Mouse (Mus musculus): Measurements from ENCODE around the gene Zfp553.

Zfp553 gene

GRCm38 (mm10) chr7:127211014-127211745, 21.7 kb upstream of the Zfp553 start:
- DNase-seq (ENCODE audit: low read depth): peak; percentile 54

DNA sequence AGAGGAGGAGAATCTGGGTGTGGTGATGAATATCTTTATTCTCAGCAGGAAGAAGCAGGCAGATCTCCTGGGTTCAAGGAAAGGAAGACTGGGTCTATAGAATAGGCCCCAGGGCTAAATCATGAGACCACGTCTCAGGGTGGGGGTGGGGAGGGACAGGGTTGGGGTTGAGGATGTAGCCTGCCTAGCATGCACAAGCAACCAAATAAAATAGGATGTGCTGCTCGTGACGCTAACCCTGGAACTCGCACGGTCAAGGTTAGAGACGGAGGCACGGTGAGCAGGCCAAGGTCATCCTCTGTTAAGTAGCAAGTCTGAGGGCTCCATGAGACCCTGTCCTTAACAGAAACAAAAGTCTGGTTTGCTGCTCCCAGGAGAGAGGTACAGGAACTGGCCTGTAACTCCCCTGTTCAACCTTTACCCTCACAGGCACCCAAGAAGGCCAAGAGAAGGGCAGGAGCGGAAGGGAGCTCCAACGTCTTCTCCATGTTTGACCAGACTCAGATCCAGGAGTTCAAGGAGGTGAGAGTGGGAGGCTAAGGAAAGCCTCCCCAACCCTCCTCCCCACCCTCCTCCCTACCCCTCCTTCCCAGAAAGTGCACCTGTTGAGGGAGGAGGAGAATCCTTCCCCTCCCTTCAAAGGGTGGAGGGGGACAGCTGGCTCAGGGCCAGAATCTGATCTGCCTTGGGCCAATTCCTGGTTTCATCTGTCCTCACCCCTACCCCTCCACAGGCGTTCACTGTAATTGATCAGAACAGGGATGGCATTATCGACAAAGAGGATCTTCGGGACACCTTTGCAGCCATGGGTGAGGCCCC, 20.2 kb upstream of the Zfp553 start:
- no peak for DNase-seq (ENCODE audit: low read depth)

- peak; percentile 80 for DNase-seq (ENCODE audit: low read depth)
Measured at GRCm38 (mm10) chr7:127213485-127213884, 19.4 kb upstream of the Zfp553 start.

GRCm38 (mm10) chr7:127213930-127214329, 18.9 kb upstream of the Zfp553 start:
- DNase-seq (ENCODE audit: low read depth): no peak

- DNase-seq (ENCODE audit: low read depth): no peak
Measured at GRCm38 (mm10) chr7:127214521-127214920, 18.3 kb upstream of the Zfp553 start.

GRCm38 (mm10) chr7:127214981-127215871, 17.6 kb upstream of the Zfp553 start:
- DNase-seq (ENCODE audit: low read depth): peak; percentile 91

DNA sequence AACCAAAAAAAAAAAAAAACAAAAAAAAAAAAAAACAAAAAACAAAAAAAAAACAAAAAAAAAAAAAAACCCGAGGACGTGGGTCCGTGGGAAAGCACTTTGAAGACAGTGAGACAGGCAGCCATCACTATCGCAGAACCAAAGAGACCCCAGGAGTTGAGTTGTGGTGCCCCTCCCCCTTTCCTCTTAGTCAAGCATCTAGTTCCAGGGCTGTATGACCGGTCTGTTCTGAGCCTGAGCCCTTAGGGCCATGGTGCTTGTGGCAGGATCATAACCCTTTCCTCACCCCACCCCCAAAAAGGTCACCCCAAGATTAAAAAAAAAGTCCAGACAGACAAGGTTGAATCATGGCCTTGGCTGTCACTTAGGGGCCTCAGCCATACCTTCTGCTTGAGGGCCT, 16.6 kb upstream of the Zfp553 start:
- peak; percentile 45 for DNase-seq (ENCODE audit: low read depth)

GRCm38 (mm10) chr7:127217475-127217874, 15.4 kb upstream of the Zfp553 start:
- no peak for DNase-seq (ENCODE audit: low read depth)

- DNase-seq (ENCODE audit: low read depth): peak; percentile 86
Measured at GRCm38 (mm10) chr7:127217901-127218642, 14.8 kb upstream of the Zfp553 start.

DNA sequence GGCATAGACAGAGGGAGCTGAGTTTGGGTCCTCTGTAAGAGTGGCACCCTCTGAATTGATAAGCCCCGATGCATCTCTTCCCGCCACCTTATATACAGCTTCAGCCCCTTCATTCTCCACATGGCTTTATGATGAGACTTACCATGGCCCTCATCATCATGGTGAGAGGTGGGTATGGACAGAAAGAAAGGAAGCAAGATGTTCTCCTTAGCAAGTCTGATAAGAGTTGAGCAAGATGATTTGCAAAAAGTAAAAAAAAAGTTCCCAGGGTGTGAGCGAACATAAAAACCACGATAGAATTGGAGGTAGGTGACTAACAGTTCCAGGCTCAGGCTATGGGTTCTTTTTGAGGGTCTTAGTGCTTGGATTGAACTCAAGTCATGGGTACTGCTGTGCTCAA, 14.2 kb upstream of the Zfp553 start:
- no peak for DNase-seq (ENCODE audit: low read depth)

DNA sequence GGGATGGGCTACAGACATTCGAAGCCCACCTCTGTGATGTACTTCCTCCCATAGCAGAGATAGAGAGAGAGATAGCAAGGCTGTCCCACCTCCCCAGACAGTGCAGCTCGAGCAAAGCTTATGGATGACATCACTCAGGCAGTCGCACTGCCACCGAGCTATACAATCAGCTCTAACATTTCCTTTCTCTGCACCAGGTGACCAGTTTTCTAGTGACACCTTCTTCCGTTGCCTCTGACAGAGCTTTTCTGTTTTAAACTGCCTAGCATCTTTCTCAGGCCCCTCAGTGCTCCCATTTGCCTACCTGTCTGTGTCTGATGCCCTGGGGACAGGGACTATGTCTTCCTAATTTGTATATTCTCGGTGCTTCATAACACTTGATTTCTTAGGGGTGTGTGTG, 12.4 kb upstream of the Zfp553 start:
- peak; percentile 76 for DNase-seq (ENCODE audit: low read depth)

- no peak for DNase-seq (ENCODE audit: low read depth)
Measured at GRCm38 (mm10) chr7:127223106-127223505, 9.8 kb upstream of the Zfp553 start.

DNA sequence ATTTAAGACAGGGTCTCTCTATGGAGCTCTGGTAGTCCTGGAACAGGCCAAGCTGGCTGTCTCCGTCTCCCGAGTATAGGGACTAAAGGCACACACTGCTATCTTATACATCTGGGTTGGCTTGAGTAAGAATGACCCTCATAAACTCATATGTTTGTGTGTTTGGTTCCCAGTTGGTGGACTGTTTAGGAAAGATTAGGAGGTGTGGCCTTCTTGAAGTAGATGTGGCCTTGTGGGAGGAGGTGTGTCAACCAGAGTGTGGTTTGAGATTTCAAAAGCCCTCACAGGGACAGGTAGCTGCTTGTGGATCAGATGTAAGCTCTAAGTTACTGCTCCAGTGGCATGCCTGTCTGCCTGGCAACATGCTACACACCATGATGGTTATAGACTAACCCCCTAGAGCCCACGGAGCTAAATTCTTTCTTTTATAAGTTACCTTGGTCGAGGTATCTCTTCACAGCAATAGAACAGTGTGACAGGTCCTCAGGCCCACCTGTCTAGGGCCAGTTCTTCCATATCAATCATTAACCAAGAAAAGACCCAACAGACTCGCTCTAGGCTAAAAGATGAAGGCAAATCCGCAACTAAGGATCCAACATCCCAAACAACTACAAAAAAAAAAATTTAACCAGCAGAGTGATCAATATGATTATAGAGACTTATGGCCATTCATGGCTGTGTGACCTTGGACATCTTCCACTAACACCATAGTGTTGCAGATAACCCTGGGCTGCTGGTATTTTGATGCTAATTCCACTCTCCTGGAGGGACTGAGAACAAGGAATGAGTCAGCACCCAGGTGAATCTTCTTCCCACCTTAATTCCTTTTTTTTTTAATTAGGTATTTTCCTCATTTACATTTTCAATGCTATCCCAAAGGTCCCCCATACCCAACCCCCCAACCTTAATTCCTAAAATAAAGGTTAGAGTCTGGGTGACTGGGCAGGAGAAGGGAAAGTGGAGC, 9.1 kb upstream of the Zfp553 start:
- no peak for DNase-seq (ENCODE audit: low read depth)

- no peak for DNase-seq (ENCODE audit: low read depth)
Measured at GRCm38 (mm10) chr7:127224616-127225015, 8.2 kb upstream of the Zfp553 start.

GRCm38 (mm10) chr7:127225147-127225995, 7.5 kb upstream of the Zfp553 start:
- DNase-seq (ENCODE audit: low read depth): no peak

GRCm38 (mm10) chr7:127228615-127229303, 4.1 kb upstream of the Zfp553 start:
- peak; percentile 96 for DNase-seq (ENCODE audit: low read depth)

- no peak for DNase-seq (ENCODE audit: low read depth)
Measured at GRCm38 (mm10) chr7:127231376-127231775, 1.5 kb upstream of the Zfp553 start.

DNA sequence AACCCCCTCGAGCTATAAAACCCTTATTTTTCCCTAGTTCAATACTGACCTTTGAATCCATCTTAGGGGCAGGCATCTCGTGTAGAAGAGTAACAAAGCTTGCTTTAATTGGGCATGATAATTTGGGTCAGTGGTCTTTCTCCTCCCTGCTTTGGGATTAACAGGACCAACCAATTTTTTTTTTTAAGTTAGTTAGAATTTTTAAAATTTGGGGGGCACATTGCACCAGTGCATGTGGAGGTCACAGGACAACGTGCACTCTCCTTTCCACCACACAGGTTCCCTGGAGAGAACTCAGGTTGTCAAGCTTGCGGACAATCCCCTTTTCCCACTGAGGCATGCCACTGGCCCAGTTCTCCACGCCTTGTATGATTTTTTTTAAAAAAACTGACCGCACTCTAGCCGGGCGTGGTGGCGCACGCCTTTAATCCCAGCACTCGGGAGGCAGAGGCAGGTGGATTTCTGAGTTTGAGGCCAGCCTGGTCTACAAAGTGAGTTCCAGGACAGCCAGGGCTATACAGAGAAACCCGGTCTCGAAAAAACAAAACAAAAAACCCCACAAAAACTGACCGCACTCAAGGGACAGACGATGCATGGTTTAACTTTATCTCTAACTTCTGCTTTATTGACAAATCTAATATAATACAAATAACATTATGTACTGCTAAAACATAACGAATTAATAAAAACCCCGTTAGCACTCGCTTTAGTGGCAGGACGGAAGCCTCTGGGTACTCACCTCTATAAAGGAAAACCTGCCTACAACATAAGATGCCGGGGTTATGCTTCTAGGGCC, 837 bp upstream of the Zfp553 start:
- no peak for DNase-seq (ENCODE audit: low read depth)

Data from induced T-regulatory cell, adult 2 months (primary cell).